Mouse (Mus musculus) thymus, adult 2 months (tissue): ENCODE measurements around the gene Ell. TPM values are rescaled to one million over a fixed set of nuclear protein-coding genes. Genes with fewer than 3 reads are reported as not detected.

Experiments
- DNase-seq: peaks from one replicate; pipeline ENCODE4 v3.0.0; 2021
- H3K27ac ChIP-seq: fragments of 200-500 bp; 2 replicates; pipeline ENCODE4 v1.5.1; 2012; ENCODE audit warnings: low read length, control low read depth; ENCODE audit not compliant: control insufficient read depth, insufficient read depth
- H3K27me3 ChIP-seq: fragments of 200-500 bp; 2 replicates; pipeline ENCODE4 v1.6.1; 2012; ENCODE audit warnings: mild to moderate bottlenecking, low read length, moderate library complexity, mixed read lengths; ENCODE audit not compliant: control insufficient read depth, insufficient read depth
- H3K36me3 ChIP-seq: fragments of 200-500 bp; 2 replicates; pipeline ENCODE4 v1.6.1; 2012; ENCODE audit warnings: mild to moderate bottlenecking, low read length, moderate library complexity; ENCODE audit not compliant: control insufficient read depth, insufficient read depth
- H3K4me1 ChIP-seq: fragments of 200-500 bp; replicated peaks from 2 replicates; pipeline ENCODE4 v1.6.1; 2012; ENCODE audit warnings: low read length; ENCODE audit not compliant: control insufficient read depth, insufficient read depth
- H3K4me3 ChIP-seq: fragments of 200-500 bp; 2 replicates; pipeline ENCODE4 v1.5.1; 2012; ENCODE audit warnings: mild to moderate bottlenecking, low read length, control low read depth, moderate library complexity; ENCODE audit not compliant: control insufficient read depth, insufficient read depth
- CTCF ChIP-seq: fragments of 200-500 bp; IDR thresholded peaks from 2 replicates; pipeline ENCODE4 v1.5.1; 2012; ENCODE audit warnings: mild to moderate bottlenecking, control low read depth, low read length, moderate library complexity, borderline replicate concordance; ENCODE audit not compliant: control insufficient read depth, poor library complexity, insufficient read depth; ENCODE audit errors: extremely low read depth
- POLR2A ChIP-seq: fragments of 200-500 bp; IDR thresholded peaks from 2 replicates; pipeline ENCODE4 v1.6.1; 2012; ENCODE audit warnings: mild to moderate bottlenecking, low read length, control low read depth, moderate library complexity; ENCODE audit not compliant: control insufficient read depth, poor library complexity, insufficient read depth; ENCODE audit errors: extremely low read depth
- WGBS: fragments of 180-500 bp; shearing (Covaris S2); methylation state at CpG from one replicate; pipeline ENCODE4 v1.1.7; 2018; 5-methylcytosine and 5-hydroxymethylcytosine counted together
- polyA plus RNA-seq: library from polyadenylated mRNA; depleted of rRNA; stranded (reverse); fragments of >200 nt; gene quantifications from 2 replicates; pipeline ENCODE4 v1.2.3, GENCODE M21; 2012

Gene Ell
- polyA plus RNA-seq, 1 experiment, result 40.2 TPM

- H3K4me1 ChIP-seq, result peaks cover 10% of the 10 kb centered on the region
- DNase-seq, result no peak
- H3K27ac ChIP-seq, result no peak overlapping the region
- TF ChIP-seq POLR2A, result no peak
- no peak for TF ChIP-seq CTCF
- H3K36me3 ChIP-seq, result peaks cover 12% of the 10 kb centered on the region; the same call in 1 of the 2 replicates
- WGBS, result 61% methylated on average over 10 of the region's 10 CpGs
- no peak overlapping the region for H3K4me3 ChIP-seq
- no peaks in the 10 kb centered on the region for H3K27me3 ChIP-seq
These were observed 61.4 kb downstream of the Ell start for GRCm38 (mm10) chr8:70600473-70601270.

GRCm38 (mm10) chr8:70601271-70601649, 62.0 kb downstream of the Ell start:
- H3K36me3 ChIP-seq, result peaks cover 12% of the 10 kb centered on the region; the same call in 1 of the 2 replicates
- WGBS, result 24% methylated on average over 26 of the region's 26 CpGs
- DNase-seq, result peak; percentile 60

DNA sequence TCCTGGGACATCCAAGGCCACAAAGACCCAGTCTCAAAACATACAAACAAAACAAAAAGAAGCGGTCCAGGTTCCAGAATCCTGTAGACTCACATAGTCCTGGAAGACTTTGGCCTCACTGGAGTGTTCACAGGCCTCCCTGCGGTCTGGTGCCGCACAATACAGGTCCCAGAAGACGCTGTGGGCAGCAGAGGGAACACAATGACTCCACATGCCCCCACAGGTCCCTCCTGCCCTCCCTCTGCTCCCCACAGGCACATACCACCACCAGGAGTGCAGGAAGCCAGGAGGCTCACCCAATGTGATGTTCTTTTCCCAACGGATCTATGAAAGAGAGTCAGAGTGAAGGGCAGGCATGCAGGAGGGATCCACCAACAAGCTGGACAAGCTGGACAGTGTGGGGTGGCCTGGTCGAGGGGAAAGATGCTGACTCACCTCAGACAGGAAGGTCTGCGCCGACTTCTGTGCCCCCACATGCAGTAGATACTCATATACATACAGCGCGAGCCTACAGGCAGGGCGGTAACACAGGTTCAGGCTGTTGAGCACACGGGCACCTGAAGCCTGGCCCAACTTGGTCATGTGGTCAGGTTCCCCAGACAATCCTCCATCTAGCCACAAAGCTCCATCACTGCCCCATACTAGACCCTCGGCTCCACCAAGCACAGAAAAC, 63.0 kb downstream of the Ell start:
- H3K4me3 ChIP-seq, result no peak overlapping the region
- WGBS, result 92% methylated on average over 13 of the region's 13 CpGs
- H3K4me1 ChIP-seq, result peaks cover 22% of the 10 kb centered on the region
- no peak for DNase-seq
- no peak overlapping the region for H3K27ac ChIP-seq
- no peaks in the 10 kb centered on the region for H3K27me3 ChIP-seq
- H3K36me3 ChIP-seq, result peaks cover 12% of the 10 kb centered on the region; the same call in 1 of the 2 replicates
- TF ChIP-seq POLR2A (no peak), CTCF (no peak)

More at GRCm38 (mm10) chr8:70601271-70601649, 62.0 kb downstream of the Ell start:
- peaks cover 12% of the 10 kb centered on the region for H3K4me1 ChIP-seq
- no peak overlapping the region for H3K27ac ChIP-seq
- TF ChIP-seq CTCF (no peak), POLR2A (no peak)
- no peaks in the 10 kb centered on the region for H3K27me3 ChIP-seq
- no peak overlapping the region for H3K4me3 ChIP-seq

- Histone ChIP-seq H3K27ac (no peak overlapping the region), H3K36me3 (0 out of 2 replicates have a peak, but pooled peaks cover 4% of the 10 kb centered on the region), H3K27me3 (no peaks in the 10 kb centered on the region), H3K4me1 (peaks cover 40% of the 10 kb centered on the region), H3K4me3 (no peak overlapping the region)
- no peak for TF ChIP-seq CTCF
- no peak for TF ChIP-seq POLR2A
- WGBS, result 96% methylated on average over 7 of the region's 7 CpGs
- no peak for DNase-seq
These were observed 65.3 kb downstream of the Ell start for GRCm38 (mm10) chr8:70604558-70604957.

- TF ChIP-seq CTCF, result no peak
- no peak for TF ChIP-seq POLR2A
- WGBS, result 77% methylated on average over 9 of the region's 9 CpGs
- no peak overlapping the region for H3K27ac ChIP-seq
- H3K36me3 ChIP-seq, result 0 out of 2 replicates have a peak, but pooled peaks cover 4% of the 10 kb centered on the region
- no peaks in the 10 kb centered on the region for H3K27me3 ChIP-seq
- no peak overlapping the region for H3K4me3 ChIP-seq
- DNase-seq, result no peak
- peaks cover 43% of the 10 kb centered on the region for H3K4me1 ChIP-seq
These were observed 66.9 kb downstream of the Ell start for GRCm38 (mm10) chr8:70605871-70606779.
